Mouse (Mus musculus): ENCODE measurements around the gene Jak3. TPM values are rescaled to one million over a fixed set of nuclear protein-coding genes. Genes with fewer than 3 reads are reported as not detected.
A peak's percentile ranks its signal among the peaks of the same experiment; 100 is the strongest.

The Jak3 gene
- 3.3 and 3.4 TPM in 2 replicates for polyA plus RNA-seq (2016; fragmentation: Nextera tagmentation; extraction: Ambion mirVana)

- Histone ChIP-seq H3K9ac (replicated peaks) (peak within 1 kb of the TSS; percentile 70), H3K4me3 (peak within 1 kb of the TSS; percentile 69), H3K36me3 (no peaks in the 10 kb centered on the region), H3K27me3 (peaks cover 78% of the 10 kb centered on the region), H3K27ac (replicated peaks) (no peak within 1 kb of the TSS), H3K9me3 (no peaks in the 10 kb centered on the region), H3K4me2 (replicated peaks) (peak within 1 kb of the TSS; percentile 95), H3K4me1 (peaks cover 20% of the 10 kb centered on the region)
- 2% methylated on average over 37 of the region's 40 CpGs for WGBS
- peak; percentile 36; the same call in 1 of the 2 replicates for ATAC-seq (ENCODE audit: low FRiP score, low read depth)
These were observed at the start of gene Jak3 for GRCm38 (mm10) chr8:71676020-71676741. Jak3 (plus strand) TSS chr8:71676296.

- Histone ChIP-seq H3K9ac (replicated peaks) (no peak overlapping the region), H3K4me3 (no peak overlapping the region), H3K4me2 (replicated peaks) (no peak overlapping the region), H3K9me3 (peaks cover 9% of the 10 kb centered on the region), H3K27me3 (peaks cover 27% of the 10 kb centered on the region), H3K27ac (replicated peaks) (no peak overlapping the region), H3K4me1 (peaks cover 18% of the 10 kb centered on the region), H3K36me3 (peaks cover 36% of the 10 kb centered on the region)
- WGBS = 87% methylated on average over 9 of the region's 9 CpGs
- ATAC-seq (ENCODE audit: low FRiP score, low read depth) = no peak
These were observed 49.3 kb upstream of the Jak3 start for GRCm38 (mm10) chr8:71626753-71627152.

- 0 out of 2 replicates have a peak overlapping the region, but pooled peaks have one; percentile 3 for H3K27ac ChIP-seq (replicated peaks)
- peaks cover 10% of the 10 kb centered on the region for H3K9me3 ChIP-seq
- no peak overlapping the region for H3K9ac ChIP-seq (replicated peaks)
- peaks cover 34% of the 10 kb centered on the region for H3K27me3 ChIP-seq
- H3K4me2 ChIP-seq (replicated peaks) = no peak overlapping the region
- H3K4me1 ChIP-seq = peaks cover 18% of the 10 kb centered on the region
- 54% methylated on average over 9 of the region's 9 CpGs for WGBS
- ATAC-seq (ENCODE audit: low FRiP score, low read depth) = no peak
- peaks cover 32% of the 10 kb centered on the region for H3K36me3 ChIP-seq
- H3K4me3 ChIP-seq = no peak overlapping the region
These were observed 48.6 kb upstream of the Jak3 start for GRCm38 (mm10) chr8:71627265-71628099.

GRCm38 (mm10) chr8:71628396-71629095, 47.5 kb upstream of the Jak3 start:
- peaks cover 18% of the 10 kb centered on the region for H3K4me1 ChIP-seq
- 9% methylated on average over 15 of the region's 16 CpGs for WGBS
- H3K4me2 ChIP-seq (replicated peaks) = peak overlapping the region; percentile 93
- ATAC-seq (ENCODE audit: low FRiP score, low read depth) = no peak
- peaks cover 45% of the 10 kb centered on the region for H3K27me3 ChIP-seq
- peaks cover 24% of the 10 kb centered on the region for H3K36me3 ChIP-seq
- peak overlapping the region; percentile 68 for H3K9ac ChIP-seq (replicated peaks)
- peaks cover 14% of the 10 kb centered on the region for H3K9me3 ChIP-seq
- peak overlapping the region; percentile 48 for H3K4me3 ChIP-seq
- H3K27ac ChIP-seq (replicated peaks) = peak overlapping the region; percentile 56

- Histone ChIP-seq H3K4me1 (peaks cover 18% of the 10 kb centered on the region), H3K4me3 (peak overlapping the region; percentile 48), H3K9me3 (peaks cover 14% of the 10 kb centered on the region), H3K9ac (replicated peaks) (peak overlapping the region; percentile 68), H3K4me2 (replicated peaks) (peak overlapping the region; percentile 93), H3K27ac (replicated peaks) (peak overlapping the region; percentile 56), H3K36me3 (peaks cover 18% of the 10 kb centered on the region), H3K27me3 (peaks cover 50% of the 10 kb centered on the region)
- peak; percentile 87 for ATAC-seq (ENCODE audit: low FRiP score, low read depth)
- WGBS = under 1% methylated on average over 55 of the region's 55 CpGs
These were observed 46.9 kb upstream of the Jak3 start for GRCm38 (mm10) chr8:71629096-71629697.

- peak overlapping the region; percentile 93 for H3K4me2 ChIP-seq (replicated peaks)
- peak overlapping the region; percentile 68 for H3K9ac ChIP-seq (replicated peaks)
- H3K36me3 ChIP-seq = peaks cover 12% of the 10 kb centered on the region
- peaks cover 56% of the 10 kb centered on the region for H3K27me3 ChIP-seq
- peaks cover 18% of the 10 kb centered on the region for H3K4me1 ChIP-seq
- peaks cover 14% of the 10 kb centered on the region for H3K9me3 ChIP-seq
- 3% methylated on average over 25 of the region's 25 CpGs for WGBS
- peak overlapping the region; percentile 56; the same call in 1 of the 2 replicates for H3K27ac ChIP-seq (replicated peaks)
- ATAC-seq (ENCODE audit: low FRiP score, low read depth) = peak; percentile 42
- peak overlapping the region; percentile 48 for H3K4me3 ChIP-seq
These were observed 46.3 kb upstream of the Jak3 start for GRCm38 (mm10) chr8:71629781-71630212.

GRCm38 (mm10) chr8:71630761-71631160, 45.3 kb upstream of the Jak3 start:
- H3K27me3 ChIP-seq = peaks cover 66% of the 10 kb centered on the region

GRCm38 (mm10) chr8:71631897-71632296, 44.2 kb upstream of the Jak3 start:
- H3K27ac ChIP-seq (replicated peaks) = no peak overlapping the region
- 57% methylated on average over 2 of the region's 2 CpGs for WGBS
- H3K4me2 ChIP-seq (replicated peaks) = no peak overlapping the region
- ATAC-seq (ENCODE audit: low FRiP score, low read depth) = no peak
- H3K27me3 ChIP-seq = peaks cover 72% of the 10 kb centered on the region
- 0 out of 2 replicates have a peak, but pooled peaks cover 6% of the 10 kb centered on the region for H3K36me3 ChIP-seq
- H3K4me1 ChIP-seq = peaks cover 18% of the 10 kb centered on the region
- peaks cover 14% of the 10 kb centered on the region for H3K9me3 ChIP-seq
- H3K4me3 ChIP-seq = no peak overlapping the region
- H3K9ac ChIP-seq (replicated peaks) = no peak overlapping the region

More at GRCm38 (mm10) chr8:71630761-71631160, 45.3 kb upstream of the Jak3 start:
- H3K9me3 ChIP-seq = peaks cover 14% of the 10 kb centered on the region
- peaks cover 18% of the 10 kb centered on the region for H3K4me1 ChIP-seq
- no peak overlapping the region for H3K27ac ChIP-seq (replicated peaks)
- ATAC-seq (ENCODE audit: low FRiP score, low read depth) = no peak
- H3K9ac ChIP-seq (replicated peaks) = no peak overlapping the region
- H3K36me3 ChIP-seq = 0 out of 2 replicates have a peak, but pooled peaks cover 6% of the 10 kb centered on the region
- no peak overlapping the region for H3K4me2 ChIP-seq (replicated peaks)
- 86% methylated on average over 6 of the region's 6 CpGs for WGBS
- no peak overlapping the region for H3K4me3 ChIP-seq

GRCm38 (mm10) chr8:71633164-71633563, 42.9 kb upstream of the Jak3 start:
- 8% methylated on average over 19 of the region's 22 CpGs for WGBS
- peaks cover 70% of the 10 kb centered on the region for H3K27me3 ChIP-seq
- H3K4me1 ChIP-seq = peaks cover 18% of the 10 kb centered on the region
- 0 out of 2 replicates have a peak, but pooled peaks cover 6% of the 10 kb centered on the region for H3K36me3 ChIP-seq
- H3K4me2 ChIP-seq (replicated peaks) = no peak overlapping the region
- H3K9me3 ChIP-seq = peaks cover 14% of the 10 kb centered on the region
- ATAC-seq (ENCODE audit: low FRiP score, low read depth) = no peak
- H3K4me3 ChIP-seq = no peak overlapping the region
- no peak overlapping the region for H3K27ac ChIP-seq (replicated peaks)
- H3K9ac ChIP-seq (replicated peaks) = no peak overlapping the region

GRCm38 (mm10) chr8:71633981-71634667, 42.0 kb upstream of the Jak3 start:
- Histone ChIP-seq H3K9me3 (peaks cover 14% of the 10 kb centered on the region), H3K4me3 (0 out of 2 replicates have a peak overlapping the region, but pooled peaks have one; percentile 17), H3K36me3 (peaks cover 12% of the 10 kb centered on the region; the same call in 1 of the 2 replicates), H3K27ac (replicated peaks) (peak overlapping the region; percentile 15; the same call in 1 of the 2 replicates), H3K27me3 (peaks cover 76% of the 10 kb centered on the region), H3K4me1 (peaks cover 11% of the 10 kb centered on the region), H3K4me2 (replicated peaks) (peak overlapping the region; percentile 38), H3K9ac (replicated peaks) (no peak overlapping the region)
- ATAC-seq (ENCODE audit: low FRiP score, low read depth) = peak; percentile 55
- WGBS = 3% methylated on average over 26 of the region's 26 CpGs
